Mouse (Mus musculus) lung, postnatal 0 days (tissue): ENCODE measurements around the gene Arl4a.

ENCODE experiments used
- CTCF ChIP-seq: IDR thresholded peaks from 2 replicates; pipeline ENCODE4 v1.5.1; 2016; ENCODE audit warnings: antibody characterized with exemption, mild to moderate bottlenecking
- EP300 ChIP-seq: IDR thresholded peaks from 2 replicates; pipeline ENCODE4 v1.6.1; 2016; ENCODE audit warnings: antibody characterized with exemption, mild to moderate bottlenecking, control low read depth

DNA sequence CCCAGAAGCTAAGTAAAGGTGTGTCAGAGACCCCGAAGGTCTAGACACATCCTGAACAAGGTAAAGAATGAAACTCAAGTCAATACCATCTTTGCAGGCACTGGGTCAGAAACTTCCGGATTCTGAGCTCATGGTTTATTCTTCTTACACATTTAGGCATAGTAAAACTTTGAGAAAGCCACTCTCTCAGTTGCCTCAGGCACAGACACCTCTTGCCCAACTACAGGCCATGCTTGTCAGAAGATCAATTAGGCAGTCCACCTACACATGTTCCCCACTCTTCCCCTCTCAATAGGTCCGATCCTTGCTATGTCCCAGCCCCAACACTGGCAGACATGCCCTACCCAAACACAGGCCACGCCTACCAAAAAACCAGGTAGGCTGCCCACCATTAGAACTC, 48.7 kb downstream of the Arl4a start:
- TF ChIP-seq CTCF (no peak), EP300 (no peak)
